Mouse (Mus musculus) small intestine, adult 2 months (tissue): ENCODE measurements at regions not wholly inside any gene's neighbourhood (a gene's known extent, or its start where the extent isn't known, plus 50 kb on each side); places are given as distances from the start of the nearest gene placed in this dataset.

Experiments used
- CTCF ChIP-seq: fragments of 200-500 bp; IDR thresholded peaks from 2 replicates; pipeline ENCODE4 v1.5.1; 2012; ENCODE audit warnings: low read depth, mild to moderate bottlenecking, control low read depth, inconsistent platforms, low read length, moderate library complexity, mixed read lengths; ENCODE audit not compliant: insufficient replicate concordance, insufficient read length; ENCODE audit errors: extremely low read depth
- POLR2A ChIP-seq: fragments of 200-500 bp; IDR thresholded peaks from 2 replicates; pipeline ENCODE4 v1.6.1; 2012; ENCODE audit warnings: low read depth, mild to moderate bottlenecking, control low read depth, inconsistent platforms, low read length, moderate library complexity

GRCm38 (mm10) chr8:23505966-23506365 is 1094.8 kb downstream of the Mrps31 start:
- TF ChIP-seq CTCF (no peak), POLR2A (no peak)
